Comparison of ENCODE assay signal across 8 mouse cellular contexts in genomic region chr4:101366905-101367679, GRCm38 (mm10). TPM values are rescaled to one million over a fixed set of nuclear protein-coding genes. Genes with fewer than 3 reads are reported as not detected.
DNase-seq lines count a peak whose midpoint lies in the region; ATAC-seq and TF ChIP-seq lines count a peak whose summit lies in the region.

No protein-coding gene starts in this region.

- 64% methylated on average over 13 of the region's 13 CpGs for WGBS in hindbrain, embryonic 10.5 days
- WGBS in hindbrain, embryonic 13.5 days, result 63% methylated on average over 13 of the region's 13 CpGs
- WGBS in forebrain, embryonic 13.5 days, result 63% methylated on average over 13 of the region's 13 CpGs
- 66% methylated on average over 13 of the region's 13 CpGs for WGBS in midbrain, embryonic 12.5 days

- in situ Hi-C loops in CH12.LX (cut with MboI; ENCODE audit: low pct_ligation_motif_present, low pct_unique_long_range_greater_than_20kb, low sequenced_read_pairs), result no loop called here

- H3K4me1 ChIP-seq in hindbrain, embryonic 10.5 days (replicated peaks), result no peaks in the 10 kb centered on the region
- no peaks in the 10 kb centered on the region for H3K4me1 ChIP-seq in hindbrain, embryonic 13.5 days (replicated peaks)
- peaks cover 3 to 5% of the 10 kb centered on the region in 2 experiments for H3K4me1 ChIP-seq in CH12.LX (ENCODE audit: control insufficient read depth in 1 of 2, insufficient read depth in 2 of 2)
- H3K4me1 ChIP-seq in forebrain, embryonic 13.5 days, result no peaks in the 10 kb centered on the region
- H3K4me1 ChIP-seq in midbrain, embryonic 12.5 days, result no peaks in the 10 kb centered on the region

- peak; percentile 45 for DNase-seq in hindbrain, embryonic 10.5 days (ENCODE audit: low spot score)
- peak; percentile 66 for DNase-seq in CH12.LX (ENCODE audit: extremely low read depth)
- DNase-seq in c-Kit-positive CD71-negative TER-119-negative erythroid progenitor cells, embryonic 14.5 days (ENCODE audit: low read depth), result peak; percentile 63
- peak; percentile 66 for DNase-seq in layer of hippocampus, adult 9-10 months (ENCODE audit: low spot score)
- DNase-seq in thymus, postnatal 14 days, result peak; percentile 64

- no peak for TF ChIP-seq EP300 in CH12.LX (IDR thresholded peaks at IDR 0.05; ENCODE audit: low read length)

- dilution Hi-C loops in CH12.LX (cut with MboI; ENCODE audit: extremely low pct_ligation_motif_present, extremely low pct_unique_long_range_greater_than_20kb, low sequenced_read_pairs), result no loop called here

- no peak overlapping the region for H3K4me2 ChIP-seq in hindbrain, embryonic 13.5 days
- H3K4me2 ChIP-seq in CH12.LX (ENCODE audit: insufficient read depth, low read depth, poor library complexity, severe bottlenecking), result peak overlapping the region; percentile 51; the same call in 1 of the 2 replicates
- H3K4me2 ChIP-seq in forebrain, embryonic 13.5 days, result no peak overlapping the region
- no peak overlapping the region for H3K4me2 ChIP-seq in midbrain, embryonic 12.5 days (replicated peaks)

- TF ChIP-seq RAD21 in CH12.LX (IDR thresholded peaks at IDR 0.05; ENCODE audit: low read depth, low read length), result peak; percentile 67

- H3K4me3 ChIP-seq in hindbrain, embryonic 10.5 days, result no peak overlapping the region
- no peak overlapping the region for H3K4me3 ChIP-seq in hindbrain, embryonic 13.5 days
- no peak overlapping the region for H3K4me3 ChIP-seq in CH12.LX (replicated peaks in 1 of 3; ENCODE audit: low read depth in 2 of 3, low read length in 2 of 3, poor library complexity in 1 of 3)
- H3K4me3 ChIP-seq in forebrain, embryonic 13.5 days, result no peak overlapping the region
- no peak overlapping the region for H3K4me3 ChIP-seq in midbrain, embryonic 12.5 days

- no peaks in the 10 kb centered on the region for H3K79me2 ChIP-seq in CH12.LX (replicated peaks; ENCODE audit: control insufficient read depth, extremely low read depth, insufficient read depth, poor library complexity, severe bottlenecking)

- H3K9ac ChIP-seq in hindbrain, embryonic 13.5 days, result no peak overlapping the region
- no peak overlapping the region for H3K9ac ChIP-seq in CH12.LX (ENCODE audit: insufficient read depth, low read depth)
- H3K9ac ChIP-seq in forebrain, embryonic 13.5 days, result no peak overlapping the region
- H3K9ac ChIP-seq in midbrain, embryonic 12.5 days (replicated peaks), result no peak overlapping the region

- ATAC-seq in hindbrain, embryonic 13.5 days (ENCODE audit: low FRiP score), result no peak
- peak; percentile 58; the same call in 1 of the 2 replicates for ATAC-seq in forebrain, embryonic 13.5 days
- peak; percentile 62 for ATAC-seq in midbrain, embryonic 12.5 days (ENCODE audit: low FRiP score, low read depth)

- no peaks in the 10 kb centered on the region for H3K9me3 ChIP-seq in hindbrain, embryonic 10.5 days
- H3K9me3 ChIP-seq in hindbrain, embryonic 13.5 days, result no peaks in the 10 kb centered on the region
- H3K9me3 ChIP-seq in CH12.LX (replicated peaks; ENCODE audit: low read length), result no peaks in the 10 kb centered on the region
- H3K9me3 ChIP-seq in forebrain, embryonic 13.5 days (replicated peaks), result no peaks in the 10 kb centered on the region
- H3K9me3 ChIP-seq in midbrain, embryonic 12.5 days, result no peaks in the 10 kb centered on the region

- H3K27me3 ChIP-seq in hindbrain, embryonic 10.5 days (ENCODE audit: insufficient read depth, poor library complexity, severe bottlenecking), result no peaks in the 10 kb centered on the region
- no peaks in the 10 kb centered on the region for H3K27me3 ChIP-seq in hindbrain, embryonic 13.5 days
- no peaks in the 10 kb centered on the region for H3K27me3 ChIP-seq in CH12.LX (replicated peaks)
- no peaks in the 10 kb centered on the region for H3K27me3 ChIP-seq in forebrain, embryonic 13.5 days
- no peaks in the 10 kb centered on the region for H3K27me3 ChIP-seq in midbrain, embryonic 12.5 days

- TF ChIP-seq CTCF in CH12.LX (conservative IDR thresholded peaks at IDR 0.05 in 1 of 2, IDR thresholded peaks at IDR 0.05 in 1 of 2; ENCODE audit: low read depth in 2 of 2, low read length in 2 of 2), result peak in 1 of 2 experiments; percentile 85; a peak in 3 of 4 replicates

- no peaks in the 10 kb centered on the region for H3K36me3 ChIP-seq in hindbrain, embryonic 10.5 days
- no peaks in the 10 kb centered on the region for H3K36me3 ChIP-seq in hindbrain, embryonic 13.5 days
- H3K36me3 ChIP-seq in CH12.LX (replicated peaks in 1 of 2; ENCODE audit: control insufficient read depth in 1 of 2, insufficient read depth in 1 of 2, low read length in 1 of 2), result no peaks in the 10 kb centered on the region
- H3K36me3 ChIP-seq in forebrain, embryonic 13.5 days (ENCODE audit: poor library complexity, severe bottlenecking), result no peaks in the 10 kb centered on the region
- no peaks in the 10 kb centered on the region for H3K36me3 ChIP-seq in midbrain, embryonic 12.5 days

- H3K27ac ChIP-seq in hindbrain, embryonic 10.5 days, result no peak overlapping the region
- no peak overlapping the region for H3K27ac ChIP-seq in hindbrain, embryonic 13.5 days
- no peak overlapping the region for H3K27ac ChIP-seq in CH12.LX (ENCODE audit: insufficient read depth, low read depth)
- no peak overlapping the region for H3K27ac ChIP-seq in forebrain, embryonic 13.5 days
- no peak overlapping the region for H3K27ac ChIP-seq in midbrain, embryonic 12.5 days (replicated peaks)

- TF ChIP-seq POLR2A in CH12.LX (IDR thresholded peaks at IDR 0.05; ENCODE audit: low read depth, low read length), result no peak

TF ChIP-seq in CH12.LX, 34 proteins besides CTCF, POLR2A, EP300 and RAD21:
- no peak for TF ChIP-seq NRF1 (IDR thresholded peaks at IDR 0.05; ENCODE audit: low read depth, low read length)
- no peak for TF ChIP-seq RCOR1 (conservative IDR thresholded peaks at IDR 0.05; ENCODE audit: low read depth, low read length)
- peak; percentile 77 for TF ChIP-seq SMC3 (IDR thresholded peaks at IDR 0.05; ENCODE audit: low read depth, low read length)
- peak; percentile 34; the same call in 1 of the 2 replicates for TF ChIP-seq JUND (conservative IDR thresholded peaks at IDR 0.05; ENCODE audit: low read depth, low read length)
- no peak for TF ChIP-seq ETS1 (conservative IDR thresholded peaks at IDR 0.05; ENCODE audit: low read depth, low read length)
- TF ChIP-seq ZNF384 (IDR thresholded peaks at IDR 0.05; ENCODE audit: low read depth, low read length), result peak; percentile 99

RNA-seq across cellular contexts. Expression of gene Ak4, which starts 52.0 kb away (rescaled TPM):
- polyA plus RNA-seq in hindbrain, embryonic 10.5 days (2016; fragmentation: Nextera tagmentation; extraction: Ambion mirVana), result 23.9 and 44.1 TPM in 2 replicates
- 7.5 and 7.9 TPM in 2 replicates for polyA plus RNA-seq in hindbrain, embryonic 13.5 days (2015; fragmentation: Nextera tagmentation; extraction: Ambion mirVana)
- total RNA-seq in CH12.LX (2012; rRNA removed), result 12.5 and 23.0 TPM in 2 replicates
- total RNA-seq in CH12.LX (2014; rRNA removed), result 42.4 and 49.4 TPM in 2 replicates
- polyA plus RNA-seq in CH12.LX (2012; ENCODE audit: insufficient read length, low read depth), result 10.6 and 11.8 TPM in 2 replicates
- 9.7 and 10.2 TPM in 2 replicates for polyA plus RNA-seq in forebrain, embryonic 13.5 days (2015; fragmentation: Nextera tagmentation; extraction: Ambion mirVana)
- 16.5 and 16.8 TPM in 2 replicates for polyA plus RNA-seq in midbrain, embryonic 12.5 days (2016; fragmentation: Nextera tagmentation; extraction: Ambion mirVana)
